Mouse (Mus musculus) kidney, adult 9 months (tissue): ENCODE data around the gene Dtnbp1.

Experiments used
- DNase-seq: peaks from one replicate; pipeline ENCODE4 v3.0.0; 2022

Dtnbp1 gene

GRCm38 (mm10) chr13:45001228-45001910, 578 bp downstream of the Dtnbp1 start:
- DNase-seq, result peak; percentile 88

DNA sequence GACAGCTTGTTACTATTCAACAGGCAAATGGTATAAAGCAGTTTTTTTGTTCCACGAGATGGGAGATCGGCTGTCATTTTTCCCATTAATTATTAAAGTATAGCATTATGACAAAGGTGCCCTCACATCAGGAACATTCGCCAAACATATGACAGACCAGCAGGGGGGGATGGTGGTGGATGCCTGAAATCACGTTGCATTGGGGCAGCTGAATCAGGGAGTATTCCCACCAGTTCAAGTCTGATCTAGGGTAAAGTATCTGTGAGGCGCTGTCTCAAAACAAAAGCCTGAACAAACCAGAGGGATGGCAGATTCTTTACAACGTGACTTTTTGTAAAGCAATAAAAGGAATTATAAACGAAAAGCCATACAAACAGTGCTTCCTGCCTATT, 1.1 kb downstream of the Dtnbp1 start:
- peak; percentile 62 for DNase-seq

DNA sequence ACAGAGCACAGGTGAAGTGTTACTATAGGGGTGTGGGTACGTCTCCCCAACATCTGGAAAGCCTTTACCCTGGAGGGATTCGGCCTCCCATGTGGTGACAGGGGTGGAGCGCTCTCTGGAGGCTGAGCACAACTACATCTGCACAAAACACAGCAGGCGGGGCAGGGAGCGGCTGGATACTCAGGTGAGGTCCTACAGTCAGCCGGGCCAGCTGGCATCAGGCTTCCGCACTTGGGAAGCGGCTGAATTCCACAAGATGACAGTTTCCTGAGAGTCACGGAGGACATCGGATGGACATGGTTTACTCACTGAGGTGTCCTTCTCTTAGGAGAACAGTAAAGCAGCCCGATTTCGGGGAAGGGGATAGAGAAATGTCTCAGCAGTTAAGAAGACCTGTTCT, 2.7 kb downstream of the Dtnbp1 start:
- no peak for DNase-seq

DNA sequence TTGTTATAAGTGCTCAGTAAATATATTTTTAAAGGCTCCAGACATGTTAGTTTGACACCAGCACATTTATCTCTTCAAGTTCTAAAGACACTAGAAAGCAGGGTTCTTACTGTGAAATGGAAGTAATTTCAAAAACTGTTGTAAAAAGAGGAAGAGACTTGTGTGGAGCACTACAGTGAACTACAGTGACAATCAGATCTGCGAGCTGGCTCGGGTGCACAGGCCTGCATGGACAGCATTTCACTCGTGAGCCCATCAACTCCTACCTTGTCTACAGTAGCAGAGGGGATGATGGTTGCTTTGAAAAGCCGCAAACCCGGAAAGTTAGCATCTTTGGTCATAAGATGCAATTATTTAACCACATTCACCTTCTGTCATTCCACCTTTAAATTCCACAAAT, 5.6 kb downstream of the Dtnbp1 start:
- DNase-seq, result no peak

- DNase-seq, result no peak
Observed at GRCm38 (mm10) chr13:44992550-44993205, 9.3 kb downstream of the Dtnbp1 start.

GRCm38 (mm10) chr13:44991936-44992335, 10.0 kb downstream of the Dtnbp1 start:
- no peak for DNase-seq

DNA sequence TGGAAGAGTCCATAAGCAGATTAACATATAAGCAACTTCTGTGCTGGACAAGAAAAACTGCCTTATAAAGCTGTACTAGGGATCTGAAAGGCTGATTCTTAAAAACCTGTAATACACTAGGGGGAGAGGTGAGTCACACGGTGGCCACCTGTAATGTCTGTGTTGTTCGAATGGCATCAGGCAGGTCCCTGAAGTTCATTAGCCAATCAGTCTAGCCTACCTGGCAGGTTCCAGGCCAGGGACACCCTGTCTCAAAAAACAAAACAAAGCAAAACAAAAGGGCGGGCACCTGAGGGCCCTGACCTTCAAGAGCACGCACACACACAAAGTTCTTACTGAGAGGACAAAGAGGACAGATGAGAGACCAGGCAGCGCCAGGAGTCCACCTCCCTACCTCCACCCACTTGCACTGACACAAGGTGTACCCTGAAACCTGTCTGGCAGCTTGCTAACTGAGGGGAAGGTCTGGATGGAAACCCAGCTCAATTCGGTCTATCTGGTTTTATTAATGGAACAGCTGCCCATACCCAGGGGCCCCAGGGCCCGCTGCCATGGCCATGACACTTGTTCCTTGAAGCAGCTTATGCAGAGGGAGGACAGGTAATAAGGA, 11.8 kb downstream of the Dtnbp1 start:
- peak; percentile 44 for DNase-seq

- DNase-seq, result no peak
Observed at GRCm38 (mm10) chr13:44986352-44986751, 15.6 kb downstream of the Dtnbp1 start.

GRCm38 (mm10) chr13:44985321-44985720, 16.6 kb downstream of the Dtnbp1 start:
- no peak for DNase-seq

- DNase-seq, result no peak
Observed at GRCm38 (mm10) chr13:44983635-44984401, 18.1 kb downstream of the Dtnbp1 start.

- DNase-seq, result no peak
Observed at GRCm38 (mm10) chr13:44982799-44983198, 19.1 kb downstream of the Dtnbp1 start.

GRCm38 (mm10) chr13:44979433-44979832, 22.5 kb downstream of the Dtnbp1 start:
- DNase-seq, result no peak

DNA sequence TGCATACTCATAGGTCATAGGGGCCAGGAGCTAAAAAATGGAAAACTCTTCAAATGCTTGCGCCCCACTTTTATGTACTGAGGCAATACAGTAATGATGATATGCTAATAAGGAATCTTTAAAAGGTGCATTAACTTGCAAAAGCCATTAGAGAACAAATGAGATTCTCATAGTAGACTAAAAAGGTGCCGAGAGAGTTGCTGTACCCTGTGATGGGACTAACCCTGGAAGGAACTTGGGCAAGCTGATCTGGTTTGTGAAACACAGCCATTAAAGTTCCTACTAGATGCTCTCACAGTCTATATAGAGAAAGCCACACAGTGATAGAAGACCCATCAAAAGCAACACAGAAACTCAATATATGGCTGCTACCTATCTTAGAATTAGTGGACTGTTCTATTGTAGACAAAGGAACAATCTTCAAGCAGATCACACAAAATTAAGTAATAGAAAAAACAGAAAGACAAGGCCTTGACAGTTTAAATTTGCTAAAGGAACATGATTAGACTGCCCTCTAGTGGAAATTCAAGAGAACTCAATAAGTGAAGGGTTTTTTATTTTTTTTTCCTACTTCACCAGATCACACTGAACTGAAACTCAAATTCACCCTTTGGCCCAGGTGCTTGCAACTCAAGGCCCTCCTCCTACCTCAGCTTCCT, 24.3 kb downstream of the Dtnbp1 start:
- peak; percentile 25 for DNase-seq

- no peak for DNase-seq
Observed at GRCm38 (mm10) chr13:44977059-44977458, 24.9 kb downstream of the Dtnbp1 start.

DNA sequence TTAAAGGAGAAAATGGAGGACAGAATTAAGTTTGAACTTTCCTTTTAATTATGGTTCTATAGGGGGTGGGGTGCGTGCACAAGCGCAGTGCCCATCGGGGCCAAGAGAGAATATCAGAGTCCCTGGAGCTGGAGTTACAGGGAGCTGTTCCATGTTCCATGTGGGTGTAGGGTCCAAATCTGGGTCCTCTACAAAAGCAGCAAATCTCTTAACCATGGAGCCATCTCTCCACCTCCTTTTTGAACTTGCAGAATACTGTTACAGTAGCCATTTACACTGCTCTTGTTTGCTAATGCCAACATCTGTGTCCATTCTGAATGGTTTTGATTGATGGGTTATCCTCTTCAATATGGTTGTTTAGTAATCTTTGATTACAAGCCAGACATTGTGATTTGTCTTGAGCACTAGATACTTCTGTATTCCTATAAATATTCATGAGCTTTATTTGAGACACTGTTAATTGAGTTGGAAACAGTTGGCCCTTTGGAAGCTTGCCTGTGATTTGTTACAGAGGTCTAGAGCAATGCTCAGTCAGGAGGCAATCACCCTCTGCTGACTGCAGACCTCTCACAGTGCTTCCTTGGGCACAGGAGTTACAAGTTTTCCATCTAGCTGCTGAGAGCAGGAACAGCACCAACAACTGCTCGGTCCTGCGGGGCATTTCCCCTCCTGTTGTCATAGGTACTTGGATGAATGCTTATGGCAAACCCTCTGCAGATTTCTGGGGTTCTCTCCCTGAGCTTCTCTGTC, 41.2 kb downstream of the Dtnbp1 start:
- DNase-seq, result peak; percentile 35

- no peak for DNase-seq
Observed at GRCm38 (mm10) chr13:44957049-44957448, 44.9 kb downstream of the Dtnbp1 start.

- DNase-seq, result no peak
Observed at GRCm38 (mm10) chr13:44955781-44956180, 46.2 kb downstream of the Dtnbp1 start.

DNA sequence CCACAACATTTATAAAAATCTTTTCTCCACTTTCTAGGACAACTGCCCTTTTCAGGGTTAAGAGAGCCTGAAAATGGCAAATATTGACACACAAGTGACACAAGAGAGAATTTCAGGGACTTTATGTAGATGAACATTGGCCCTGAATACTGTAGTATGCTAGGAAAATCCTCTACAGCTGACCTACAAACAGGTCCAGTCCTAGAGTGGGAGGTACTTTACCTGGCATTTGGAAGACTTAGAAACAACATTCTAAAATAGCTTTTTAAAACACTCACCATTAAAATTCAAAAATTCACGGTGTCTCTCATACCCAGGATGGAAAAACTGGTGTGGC, 47.7 kb downstream of the Dtnbp1 start:
- DNase-seq, result no peak

DNA sequence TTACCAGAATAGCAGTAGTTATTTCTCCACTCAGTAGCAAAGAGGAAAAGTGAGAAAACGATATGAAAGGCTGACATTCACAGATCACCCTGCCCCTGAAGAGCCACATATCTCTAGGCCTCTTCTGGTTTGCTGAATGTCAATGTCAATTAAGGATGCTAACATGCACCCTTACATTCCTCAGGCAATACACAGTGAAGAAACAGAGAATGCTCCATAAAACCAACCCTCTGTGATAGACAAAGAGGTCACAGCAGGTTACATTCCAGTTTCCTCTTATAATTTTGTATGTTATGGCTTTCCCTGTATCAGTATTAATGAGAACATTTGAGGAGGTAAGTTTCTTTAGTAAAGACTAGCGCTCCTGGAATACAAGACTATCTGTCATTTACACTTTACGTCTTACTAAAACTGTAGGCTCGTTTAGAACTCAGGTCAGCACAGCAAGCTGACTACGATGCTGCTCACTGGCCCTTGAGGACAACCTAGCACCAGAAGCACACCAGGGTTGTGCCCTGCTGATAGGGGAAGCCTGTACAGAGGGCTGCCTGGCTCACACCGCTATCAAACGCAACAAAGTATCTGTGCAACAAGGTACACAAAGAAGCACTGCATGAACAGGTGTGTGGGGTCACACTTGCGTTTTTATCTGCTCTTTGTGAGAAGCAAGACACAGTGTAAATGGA, 48.3 kb downstream of the Dtnbp1 start:
- no peak for DNase-seq

DNA sequence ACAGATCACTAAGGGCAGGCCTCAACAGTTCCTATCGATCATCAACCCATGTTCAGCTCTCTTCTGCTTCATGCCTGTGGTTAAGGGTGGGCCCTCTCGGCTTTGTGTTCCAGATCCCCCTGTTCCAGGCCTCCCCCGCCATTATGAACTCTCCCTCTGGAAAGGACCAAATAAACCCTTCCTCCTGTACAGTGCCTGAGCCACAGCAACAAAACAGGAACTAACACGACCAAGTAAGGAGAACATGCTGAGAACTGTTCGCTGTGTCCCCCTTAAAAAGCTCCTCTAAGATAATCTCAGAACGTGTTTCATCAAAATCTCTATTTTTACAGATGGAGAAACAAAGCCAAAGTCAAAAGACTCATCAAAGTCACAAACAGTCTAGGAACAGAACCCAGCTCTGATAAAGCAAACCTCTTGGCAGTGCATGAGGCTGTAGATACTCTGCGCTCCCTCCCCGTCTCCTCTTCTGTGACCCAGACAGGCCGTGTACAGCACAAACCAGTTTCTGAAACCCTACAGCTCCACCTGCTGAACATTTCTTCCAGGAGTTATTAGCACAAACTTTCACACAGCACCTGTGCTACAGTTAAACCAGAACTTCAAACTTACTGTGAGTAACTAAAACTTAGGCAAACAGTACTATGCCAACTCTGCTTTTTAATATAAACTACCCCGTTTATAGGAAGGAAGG, 49.4 kb downstream of the Dtnbp1 start:
- DNase-seq, result peak; percentile 28
